Mouse (Mus musculus) lung, adult 2 months (tissue): Measurements from ENCODE around the gene Gabrr2.

Experiments used
- CTCF ChIP-seq: fragments of 200-500 bp; IDR thresholded peaks from 2 replicates; pipeline ENCODE4 v1.5.1; 2011; ENCODE audit warnings: mild to moderate bottlenecking, low read length, control low read depth; ENCODE audit not compliant: insufficient read depth
- POLR2A ChIP-seq: fragments of 200-500 bp; IDR thresholded peaks from 2 replicates; pipeline ENCODE4 v1.6.1; 2011; ENCODE audit warnings: low read depth, mild to moderate bottlenecking, control low read depth, low read length, borderline replicate concordance; ENCODE audit errors: extremely low read depth

GRCm38 (mm10) chr4:33125409-33126084 is 62.7 kb downstream of the Gabrr2 start:
- TF ChIP-seq POLR2A (no peak), CTCF (no peak)
